Mouse (Mus musculus) small intestine, adult 2 months (tissue): ENCODE results near the gene Rgs21. TPM values are rescaled to one million over a fixed set of nuclear protein-coding genes. Genes with fewer than 3 reads are reported as not detected.

Experiments
- H3K27ac ChIP-seq: fragments of 200-500 bp; 2 replicates; pipeline ENCODE4 v1.5.1; 2012; ENCODE audit warnings: low read depth, low read length, control low read depth, inconsistent platforms; ENCODE audit not compliant: insufficient read depth
- H3K27me3 ChIP-seq: fragments of 200-500 bp; 2 replicates; pipeline ENCODE4 v1.6.1; 2012; ENCODE audit warnings: mild to moderate bottlenecking, moderate library complexity, low read length, inconsistent platforms; ENCODE audit not compliant: control insufficient read depth, insufficient read depth
- H3K36me3 ChIP-seq: fragments of 200-500 bp; 2 replicates; pipeline ENCODE4 v1.6.1; 2012; ENCODE audit warnings: mild to moderate bottlenecking, low read length, control low read depth, inconsistent platforms; ENCODE audit not compliant: control insufficient read depth, insufficient read depth
- H3K4me1 ChIP-seq: fragments of 200-500 bp; 2 replicates; pipeline ENCODE4 v1.6.1; 2012; ENCODE audit warnings: low read length, inconsistent platforms, mixed read lengths; ENCODE audit not compliant: control insufficient read depth, insufficient read depth, insufficient read length
- H3K4me3 ChIP-seq: fragments of 200-500 bp; 2 replicates; pipeline ENCODE4 v1.5.1; 2012; ENCODE audit warnings: low read depth, mild to moderate bottlenecking, control low read depth, inconsistent platforms, low read length, moderate library complexity
- CTCF ChIP-seq: fragments of 200-500 bp; IDR thresholded peaks from 2 replicates; pipeline ENCODE4 v1.5.1; 2012; ENCODE audit warnings: low read depth, mild to moderate bottlenecking, control low read depth, inconsistent platforms, low read length, moderate library complexity, mixed read lengths; ENCODE audit not compliant: insufficient replicate concordance, insufficient read length; ENCODE audit errors: extremely low read depth
- POLR2A ChIP-seq: fragments of 200-500 bp; IDR thresholded peaks from 2 replicates; pipeline ENCODE4 v1.6.1; 2012; ENCODE audit warnings: low read depth, mild to moderate bottlenecking, control low read depth, inconsistent platforms, low read length, moderate library complexity
- WGBS: fragments of 180-500 bp; shearing (Covaris S2); methylation state at CpG from one replicate; pipeline ENCODE4 v1.1.7; 2018; 5-methylcytosine and 5-hydroxymethylcytosine counted together
- polyA plus RNA-seq: library from polyadenylated mRNA; depleted of rRNA; stranded (reverse); fragments of >200 nt; gene quantifications from 2 replicates; pipeline ENCODE4 v1.2.3, GENCODE M21; 2012

The Rgs21 gene
- polyA plus RNA-seq, 1 experiment: not detected

GRCm38 (mm10) chr1:144531746-144532145 lies 35.7 kb downstream of the Rgs21 start:
- no peaks in the 10 kb centered on the region for H3K27me3 ChIP-seq
- no peak overlapping the region for H3K4me3 ChIP-seq
- H3K27ac ChIP-seq: no peak overlapping the region
- H3K4me1 ChIP-seq: no peaks in the 10 kb centered on the region
- H3K36me3 ChIP-seq: no peaks in the 10 kb centered on the region
- WGBS: 84% methylated on average over 1 of the region's 1 CpGs
- TF ChIP-seq CTCF (no peak), POLR2A (no peak)

GRCm38 (mm10) chr1:144517878-144518426 lies 49.5 kb downstream of the Rgs21 start:
- no peaks in the 10 kb centered on the region for H3K4me1 ChIP-seq
- no peaks in the 10 kb centered on the region for H3K27me3 ChIP-seq
- H3K4me3 ChIP-seq: no peak overlapping the region
- 64% methylated on average over 5 of the region's 5 CpGs for whole genome bisulfite sequencing
- no peak overlapping the region for H3K27ac ChIP-seq
- no peak for TF ChIP-seq CTCF
- no peaks in the 10 kb centered on the region for H3K36me3 ChIP-seq

- Histone ChIP-seq H3K36me3 (no peaks in the 10 kb centered on the region), H3K4me1 (no peaks in the 10 kb centered on the region), H3K4me3 (no peak overlapping the region), H3K27ac (no peak overlapping the region), H3K27me3 (no peaks in the 10 kb centered on the region)
- TF ChIP-seq CTCF (no peak), POLR2A (no peak)
- 61% methylated on average over 1 of the region's 1 CpGs for WGBS
These were observed 65.2 kb downstream of the Rgs21 start for GRCm38 (mm10) chr1:144502241-144502640.

GRCm38 (mm10) chr1:144500423-144500822 lies 67.0 kb downstream of the Rgs21 start:
- Histone ChIP-seq H3K27me3 (no peaks in the 10 kb centered on the region), H3K36me3 (no peaks in the 10 kb centered on the region), H3K27ac (no peak overlapping the region), H3K4me3 (no peak overlapping the region), H3K4me1 (no peaks in the 10 kb centered on the region)
- no peak for TF ChIP-seq POLR2A
- no peak for TF ChIP-seq CTCF
- 75% methylated on average over 4 of the region's 4 CpGs for WGBS

- WGBS: 53% methylated on average over 1 of the region's 1 CpGs
- H3K27ac ChIP-seq: no peak overlapping the region
These were observed 67.7 kb downstream of the Rgs21 start for GRCm38 (mm10) chr1:144499719-144500118.

GRCm38 (mm10) chr1:144498725-144499124 lies 68.7 kb downstream of the Rgs21 start:
- Histone ChIP-seq H3K27me3 (no peaks in the 10 kb centered on the region), H3K4me3 (no peak overlapping the region), H3K4me1 (no peaks in the 10 kb centered on the region), H3K27ac (no peak overlapping the region), H3K36me3 (no peaks in the 10 kb centered on the region)
- TF ChIP-seq CTCF: no peak
- no peak for TF ChIP-seq POLR2A

More at GRCm38 (mm10) chr1:144499719-144500118, 67.7 kb downstream of the Rgs21 start:
- no peaks in the 10 kb centered on the region for H3K36me3 ChIP-seq
- TF ChIP-seq POLR2A (no peak), CTCF (no peak)
- no peaks in the 10 kb centered on the region for H3K27me3 ChIP-seq
- no peaks in the 10 kb centered on the region for H3K4me1 ChIP-seq
- H3K4me3 ChIP-seq: no peak overlapping the region

GRCm38 (mm10) chr1:144498051-144498450 lies 69.4 kb downstream of the Rgs21 start:
- Histone ChIP-seq H3K36me3 (no peaks in the 10 kb centered on the region), H3K4me3 (no peak overlapping the region), H3K27ac (no peak overlapping the region), H3K4me1 (no peaks in the 10 kb centered on the region), H3K27me3 (no peaks in the 10 kb centered on the region)
- WGBS: 54% methylated on average over 3 of the region's 3 CpGs
- TF ChIP-seq CTCF: no peak

GRCm38 (mm10) chr1:144493336-144493735 lies 74.1 kb downstream of the Rgs21 start:
- Histone ChIP-seq H3K36me3 (no peaks in the 10 kb centered on the region), H3K4me1 (no peaks in the 10 kb centered on the region), H3K4me3 (no peak overlapping the region), H3K27ac (no peak overlapping the region), H3K27me3 (no peaks in the 10 kb centered on the region)
- whole genome bisulfite sequencing: 79% methylated on average over 1 of the region's 1 CpGs
- TF ChIP-seq CTCF (no peak), POLR2A (no peak)
